Mouse (Mus musculus) liver, embryonic 14.5 days (tissue): Measurements from ENCODE around the gene Slco4a1. TPM values are rescaled to one million over a fixed set of nuclear protein-coding genes. Genes with fewer than 3 reads are reported as not detected.

Source experiments
- ATAC-seq: fragments of 200-750 bp; cut with Nextera tagmentation; 2 replicates; pipeline ENCODE4 v1.8.0; 2017; ENCODE audit warnings: moderate number of reproducible peaks, mild to moderate bottlenecking, moderate library complexity; ENCODE audit not compliant: insufficient read depth
- DNase-seq, 3 experiments: peaks; one replicate each; pipeline ENCODE4 v3.0.0-alpha.2; 2012 to 2013; ENCODE audit warnings: low read depth in 3 of 3, low spot score in 3 of 3
- H3K27ac ChIP-seq: fragments of 300-500 bp; sonication (generic); 2 replicates; pipeline ENCODE4 v1.5.1; 2014; ENCODE audit warnings: moderate library complexity, mild to moderate bottlenecking, control low read depth, inconsistent platforms
- H3K27me3 ChIP-seq: fragments of 300-500 bp; sonication (generic); 2 replicates; pipeline ENCODE4 v1.6.1; 2014; ENCODE audit warnings: mild to moderate bottlenecking, low read length, moderate library complexity; ENCODE audit not compliant: control insufficient read depth, insufficient read depth
- H3K36me3 ChIP-seq: fragments of 300-500 bp; sonication (generic); replicated peaks from 2 replicates; pipeline ENCODE4 v1.6.1; 2014; ENCODE audit warnings: low read depth; ENCODE audit not compliant: control insufficient read depth, insufficient read depth
- H3K4me1 ChIP-seq, 2 experiments: fragments of 200-500 bp in 1 of 2; fragments of 300-500 bp in 1 of 2; sonication (generic) in 1 of 2; replicated peaks; 2 replicates each; pipeline ENCODE4 v1.6.1; 2012 to 2014; ENCODE audit warnings: antibody characterized with exemption in 1 of 2, inconsistent platforms in 1 of 2, low read length in 1 of 2; ENCODE audit not compliant: control insufficient read depth in 2 of 2, insufficient read depth in 2 of 2
- H3K4me2 ChIP-seq: fragments of 300-500 bp; sonication (generic); 2 replicates; pipeline ENCODE4 v1.6.1; 2014; ENCODE audit warnings: low read depth, mild to moderate bottlenecking, control low read depth, moderate library complexity
- H3K4me3 ChIP-seq, 2 experiments: fragments of 200-500 bp in 1 of 2; fragments of 300-500 bp in 1 of 2; sonication (generic) in 1 of 2; 2 replicates each; pipeline ENCODE4 v1.5.1; 2012 to 2014; ENCODE audit warnings: low read depth in 2 of 2, low read length in 2 of 2, mild to moderate bottlenecking in 2 of 2, control low read depth in 1 of 2, inconsistent platforms in 1 of 2, moderate library complexity in 1 of 2; ENCODE audit not compliant: insufficient read depth in 1 of 2
- H3K9ac ChIP-seq: fragments of 300-500 bp; sonication (generic); replicated peaks from 2 replicates; pipeline ENCODE4 v1.6.1; 2014; ENCODE audit warnings: mild to moderate bottlenecking, control low read depth, moderate library complexity
- H3K9me3 ChIP-seq: fragments of 300-500 bp; sonication (generic); 2 replicates; pipeline ENCODE4 v1.6.1; 2016; ENCODE audit warnings: low read length, mixed read lengths; ENCODE audit not compliant: control insufficient read depth
- CTCF ChIP-seq: IDR thresholded peaks from 2 replicates; pipeline ENCODE4 v1.5.1; 2016; ENCODE audit warnings: antibody characterized with exemption, low read depth, control low read depth
- EP300 ChIP-seq: IDR thresholded peaks from 2 replicates; pipeline ENCODE4 v1.6.1; 2016; ENCODE audit warnings: antibody characterized with exemption, low read depth
- WGBS: fragments of 180-500 bp; shearing (Covaris S2); extraction: QIAGEN DNeasy Blood & Tissue Kit; methylation state at CpG from one replicate; pipeline ENCODE4 v1.1.7; 2014; ENCODE audit not compliant: insufficient replicate concordance; 5-methylcytosine and 5-hydroxymethylcytosine counted together
- polyA plus RNA-seq, 2 experiments: library from polyadenylated mRNA; depleted of rRNA in 1 of 2; stranded (reverse) in 1 of 2; unstranded in 1 of 2; fragments of >200 nt; fragmentation: Nextera tagmentation in 1 of 2; extraction: Ambion mirVana in 1 of 2; gene quantifications; 2 replicates each; pipeline versions ENCODE4 v1.2.1 to v1.2.3; 2012 to 2014

Slco4a1 gene
- polyA plus RNA-seq, 2 experiments = 0.28 to 0.65 TPM

GRCm38 (mm10) chr2:180444957-180445785 lies 10.9 kb upstream of the Slco4a1 start:
- WGBS = 10% methylated on average over 8 of the region's 9 CpGs
- no peaks in the 10 kb centered on the region for H3K27me3 ChIP-seq
- H3K4me1 ChIP-seq = peaks cover 0 to 3% of the 10 kb centered on the region in 2 experiments; a peak in 2 of 4 replicates
- no peaks in the 10 kb centered on the region for H3K36me3 ChIP-seq
- H3K27ac ChIP-seq = no peak overlapping the region
- ATAC-seq = no peak
- H3K4me2 ChIP-seq = no peak overlapping the region
- H3K9ac ChIP-seq = no peak overlapping the region
- DNase-seq = no peak
- no peak overlapping the region for H3K4me3 ChIP-seq
- TF ChIP-seq EP300 (no peak), CTCF (no peak)
- H3K9me3 ChIP-seq = no peaks in the 10 kb centered on the region

DNA sequence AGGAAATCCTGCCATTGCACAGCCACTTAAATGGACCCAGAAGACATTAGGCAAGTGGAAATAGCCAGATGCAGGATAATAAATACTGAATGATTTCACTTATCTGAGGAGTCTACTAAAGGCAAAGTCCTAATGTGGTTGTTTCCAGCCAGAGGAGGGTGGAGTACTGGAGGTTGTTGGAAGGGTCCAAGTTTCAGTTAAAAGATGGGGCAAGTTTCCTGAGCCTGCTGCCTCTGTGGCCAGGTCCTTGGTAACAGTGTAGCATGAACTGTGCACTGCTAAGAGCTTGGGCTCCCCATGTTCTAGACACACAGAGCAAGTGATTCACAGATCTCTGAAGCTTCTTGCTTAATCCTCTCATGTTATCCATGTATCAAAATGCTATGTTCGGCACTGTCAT lies 10.1 kb upstream of the Slco4a1 start:
- no peak for TF ChIP-seq CTCF
- TF ChIP-seq EP300 = no peak
- ATAC-seq (no peak), DNase-seq (no peak)
- 83% methylated on average over 1 of the region's 1 CpGs for WGBS
- H3K27me3 ChIP-seq = no peaks in the 10 kb centered on the region
- H3K4me1 ChIP-seq = no peaks in the 10 kb centered on the region; a peak in 1 of 4 replicates
- no peaks in the 10 kb centered on the region for H3K9me3 ChIP-seq
- H3K9ac ChIP-seq = no peak overlapping the region
- no peak overlapping the region for H3K4me2 ChIP-seq
- no peak overlapping the region for H3K27ac ChIP-seq
- H3K36me3 ChIP-seq = no peaks in the 10 kb centered on the region
- no peak overlapping the region for H3K4me3 ChIP-seq

DNA sequence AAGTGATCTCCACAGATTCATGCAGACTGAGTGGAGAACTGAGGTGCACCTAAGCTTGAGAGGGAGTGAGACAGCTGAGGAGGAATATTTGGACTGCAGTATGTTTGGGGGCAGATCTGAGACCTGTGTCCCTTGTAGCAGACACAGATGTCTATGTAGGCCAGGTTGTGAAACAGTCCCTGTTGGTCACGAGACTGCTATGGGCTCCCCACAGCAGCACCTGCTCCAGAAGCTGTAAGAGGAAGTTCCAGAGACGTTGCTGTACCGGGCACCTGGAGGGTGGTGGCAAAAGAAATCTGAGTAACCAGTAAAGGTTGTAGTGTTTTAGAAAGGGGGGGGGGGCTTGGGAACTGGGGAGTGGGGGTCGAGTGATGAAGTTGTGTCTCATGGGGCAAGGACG lies 7.0 kb upstream of the Slco4a1 start:
- Histone ChIP-seq H3K4me1 (no peaks in the 10 kb centered on the region), H3K27ac (no peak overlapping the region), H3K9ac (no peak overlapping the region), H3K27me3 (no peaks in the 10 kb centered on the region), H3K9me3 (no peaks in the 10 kb centered on the region), H3K4me3 (no peak overlapping the region), H3K4me2 (no peak overlapping the region), H3K36me3 (no peaks in the 10 kb centered on the region)
- ATAC-seq = no peak
- 22% methylated on average over 5 of the region's 5 CpGs for WGBS
- no peak for DNase-seq
- no peak for TF ChIP-seq EP300
- TF ChIP-seq CTCF = no peak

- Histone ChIP-seq H3K27ac (no peak overlapping the region), H3K4me3 (no peak overlapping the region), H3K4me2 (no peak overlapping the region), H3K4me1 (peaks cover 0 to 1% of the 10 kb centered on the region in 2 experiments; a peak in 1 of 4 replicates), H3K9me3 (no peaks in the 10 kb centered on the region), H3K36me3 (no peaks in the 10 kb centered on the region), H3K27me3 (no peaks in the 10 kb centered on the region), H3K9ac (no peak overlapping the region)
- 46% methylated on average over 5 of the region's 5 CpGs for WGBS
- ATAC-seq = no peak
- DNase-seq = no peak
- TF ChIP-seq CTCF (no peak), EP300 (no peak)
Measured at GRCm38 (mm10) chr2:180450529-180450928, 5.5 kb upstream of the Slco4a1 start.

- no peaks in the 10 kb centered on the region for H3K9me3 ChIP-seq
- peaks cover 0 to 4% of the 10 kb centered on the region in 2 experiments; a peak in 1 of 4 replicates for H3K4me1 ChIP-seq
- no peaks in the 10 kb centered on the region for H3K36me3 ChIP-seq
- WGBS = 2% methylated on average over 27 of the region's 28 CpGs
- no peak overlapping the region for H3K9ac ChIP-seq
- peak overlapping the region; percentile 23 to 51 for H3K4me3 ChIP-seq
- TF ChIP-seq CTCF = no peak
- TF ChIP-seq EP300 = no peak
- H3K27me3 ChIP-seq = peaks cover 16% of the 10 kb centered on the region
- H3K4me2 ChIP-seq = peak overlapping the region; percentile 67
- DNase-seq (no peak), ATAC-seq (no peak)
- H3K27ac ChIP-seq = no peak overlapping the region
Measured at GRCm38 (mm10) chr2:180456705-180457104, 660 bp downstream of the Slco4a1 start.
